Mouse (Mus musculus): Measurements from ENCODE around the gene Preb.

The Preb gene

DNA sequence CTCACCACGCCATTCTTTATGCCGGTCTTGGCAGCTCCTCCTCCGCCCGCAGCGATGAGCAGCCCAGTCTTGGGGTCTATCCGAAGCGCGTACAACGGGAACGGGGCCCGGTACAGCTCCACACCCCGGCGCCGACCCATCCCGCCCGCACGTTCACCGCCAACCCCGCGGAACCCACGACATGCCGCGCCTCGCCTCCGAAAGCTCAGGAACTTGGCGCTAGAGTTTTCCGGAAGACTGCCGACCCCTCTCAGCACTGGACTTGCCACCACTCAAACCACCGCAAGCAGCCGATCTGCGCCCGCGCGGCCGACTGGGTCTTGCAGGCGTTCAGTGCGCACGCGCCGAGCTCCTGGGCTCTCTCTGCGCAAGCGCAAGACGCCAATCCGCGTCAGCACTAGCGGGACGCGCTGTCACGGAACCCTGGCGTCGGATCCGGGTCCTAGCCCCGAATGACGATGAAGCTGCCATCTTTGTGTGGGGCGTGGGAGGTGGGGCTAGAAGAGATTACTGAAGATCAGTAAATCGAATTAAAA lies at the start of gene Preb:
Gene Preb, minus strand, starts transcription at position 396 of the 536 bp plus-strand sequence.
- peak; percentile 100 for DNase-seq (ENCODE audit: extremely low spot score, low spot score)

DNA sequence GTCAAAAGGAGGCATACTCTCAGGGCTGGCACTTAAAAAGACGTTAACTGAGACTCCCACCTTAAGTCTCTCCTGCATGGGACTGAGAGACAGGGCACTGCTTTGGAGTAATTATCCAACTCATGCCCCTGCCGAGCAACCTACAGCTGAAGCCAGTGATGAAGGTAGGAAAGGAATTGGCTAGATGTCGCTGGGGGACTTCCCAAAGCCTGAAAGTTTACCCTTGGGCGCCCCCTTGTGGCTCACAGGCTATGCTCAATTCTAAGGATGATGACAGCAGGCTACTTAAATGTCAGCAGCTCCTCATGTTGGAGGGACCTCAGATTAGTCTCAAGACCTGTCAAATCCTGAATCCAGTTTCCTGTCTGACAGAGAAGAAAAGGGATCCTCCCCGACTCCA lies 44.0 kb upstream of the Preb start:
- DNase-seq (ENCODE audit: extremely low spot score, low spot score): peak; percentile 92

DNA sequence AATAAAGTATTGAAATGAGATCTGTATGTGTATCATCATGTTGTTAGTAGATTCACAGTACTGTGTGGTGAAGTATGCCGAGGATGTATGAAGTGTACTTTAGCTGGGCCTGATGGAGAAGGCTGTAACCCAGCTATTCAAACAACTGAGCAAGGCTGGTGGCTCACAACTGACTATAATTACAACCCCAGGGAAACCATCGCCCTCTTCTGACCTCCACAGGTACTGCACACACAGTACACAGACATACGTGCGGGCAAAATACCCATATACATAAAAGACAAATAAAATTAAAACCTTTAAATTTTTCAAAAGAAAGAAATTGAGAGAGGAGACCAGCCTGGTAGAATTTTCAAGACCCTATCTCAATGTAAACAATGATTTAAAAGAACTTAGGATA lies 41.4 kb upstream of the Preb start:
- no peak for DNase-seq (ENCODE audit: extremely low spot score, low spot score)

DNA sequence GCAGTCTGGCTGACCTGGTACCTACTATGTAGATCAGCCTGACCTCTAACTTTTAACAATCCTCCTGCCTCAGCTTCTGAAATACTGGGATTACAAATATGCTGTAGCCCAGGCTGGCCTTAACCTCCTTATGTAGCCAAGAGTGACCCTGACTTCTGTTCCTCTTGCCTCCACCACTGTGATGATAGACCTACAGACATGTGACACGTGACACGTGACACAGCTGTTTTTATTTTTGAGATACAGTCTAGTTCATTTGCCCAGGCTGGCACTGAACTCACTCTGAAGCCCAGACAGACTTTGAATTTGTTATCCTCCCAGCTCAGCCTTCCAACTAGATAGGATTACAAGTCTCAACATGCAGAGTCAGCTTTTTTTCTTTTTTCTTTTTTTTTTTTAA lies 40.8 kb upstream of the Preb start:
- no peak for DNase-seq (ENCODE audit: extremely low spot score, low spot score)

DNA sequence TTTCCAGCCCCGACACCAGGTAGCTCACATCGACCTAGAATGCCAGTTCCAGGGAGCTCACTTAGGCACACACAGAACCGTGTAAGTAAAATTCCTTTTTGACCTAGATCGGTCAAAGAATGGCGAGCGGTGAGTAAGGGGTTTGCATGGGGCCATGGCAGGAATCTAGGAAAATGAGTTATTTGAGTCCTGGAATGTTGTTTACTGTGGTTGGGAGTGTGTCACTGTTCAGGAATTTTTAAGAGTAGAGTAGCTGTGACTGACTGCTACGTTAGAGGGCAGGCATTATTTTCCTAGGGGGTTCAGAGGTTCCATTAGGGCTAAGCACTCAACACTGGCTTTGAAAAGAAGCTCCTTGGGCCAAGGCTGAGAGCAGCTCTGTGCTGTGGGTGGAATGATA lies 40.0 kb upstream of the Preb start:
- no peak for DNase-seq (ENCODE audit: extremely low spot score, low spot score)

GRCm38 (mm10) chr5:30999324-30999723 lies 39.2 kb upstream of the Preb start:
- DNase-seq (ENCODE audit: extremely low spot score, low spot score): no peak

DNA sequence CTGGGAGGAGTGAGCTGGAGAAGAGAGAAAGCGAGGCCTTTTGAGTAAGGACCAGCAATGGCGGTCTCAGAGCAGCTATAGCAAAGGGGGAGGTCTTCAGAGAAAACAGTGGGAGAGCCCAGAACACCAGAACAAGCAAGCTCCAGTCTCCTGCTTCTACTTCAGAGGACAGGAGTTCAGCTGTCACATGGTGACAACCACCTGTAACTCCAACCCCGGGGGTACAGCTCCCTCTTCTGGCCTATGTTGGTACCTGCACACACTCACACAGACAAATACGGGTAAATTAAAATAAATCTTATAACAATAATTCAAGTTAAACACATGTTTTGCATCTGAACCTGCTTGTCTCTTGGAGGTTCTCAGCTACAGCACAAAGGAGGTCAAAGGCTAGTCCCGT lies 38.1 kb upstream of the Preb start:
- peak; percentile 59 for DNase-seq (ENCODE audit: extremely low spot score, low spot score)

GRCm38 (mm10) chr5:30994910-30995635 lies 34.9 kb upstream of the Preb start:
- no peak for DNase-seq (ENCODE audit: extremely low spot score, low spot score)

DNA sequence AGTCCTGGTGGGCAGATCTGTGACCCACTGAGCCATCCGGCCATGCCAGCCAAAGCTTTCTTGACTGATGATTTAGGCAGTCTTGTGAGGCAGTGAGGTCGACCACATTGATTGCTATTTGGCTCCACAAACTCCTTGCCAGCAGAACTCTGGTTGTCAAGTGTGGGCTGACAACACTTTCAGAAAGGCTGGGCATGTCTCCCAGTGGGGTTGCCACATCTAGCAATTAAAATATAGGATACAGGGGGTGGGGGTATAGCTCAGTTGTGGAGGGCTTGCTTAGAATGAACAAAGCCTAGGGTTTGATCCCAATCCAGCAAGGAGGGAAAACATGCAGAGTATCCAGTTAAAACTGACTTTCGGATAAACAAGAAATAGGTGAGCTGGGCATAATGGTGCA lies 33.9 kb upstream of the Preb start:
- no peak for DNase-seq (ENCODE audit: extremely low spot score, low spot score)

DNA sequence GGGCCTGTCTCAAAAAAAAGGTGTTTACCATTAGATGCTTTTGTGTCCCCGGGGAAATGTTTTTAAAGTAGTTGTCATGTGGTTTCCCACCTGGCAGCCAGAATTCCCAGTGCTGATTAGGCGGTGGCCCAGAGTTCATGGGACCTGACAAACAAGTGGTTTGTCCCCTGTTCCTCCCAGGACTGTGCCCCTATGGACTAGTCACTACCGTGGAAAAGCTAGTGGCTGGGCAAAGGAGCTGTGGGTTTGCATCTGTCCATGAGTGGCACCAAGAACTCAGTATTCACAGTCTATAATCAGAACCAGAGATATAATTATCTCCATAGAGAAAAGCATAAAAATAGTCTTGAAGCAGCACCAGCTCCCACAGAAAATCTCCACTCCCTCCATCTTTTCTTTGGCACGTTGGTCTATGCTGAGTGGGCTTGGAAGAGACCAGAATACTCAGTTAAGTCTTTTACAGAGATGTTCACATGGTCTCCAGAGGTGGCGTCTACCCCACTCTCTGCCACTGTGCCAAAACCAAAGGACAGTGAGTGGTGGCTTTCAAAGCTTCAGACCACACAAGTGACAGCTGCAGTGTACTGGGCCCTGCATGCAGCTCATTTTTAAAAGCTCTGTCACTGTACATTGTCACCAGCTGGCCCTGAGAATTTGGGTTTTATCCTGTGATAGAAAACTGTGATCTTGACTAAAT lies 33.0 kb upstream of the Preb start:
- no peak for DNase-seq (ENCODE audit: extremely low spot score, low spot score)

DNA sequence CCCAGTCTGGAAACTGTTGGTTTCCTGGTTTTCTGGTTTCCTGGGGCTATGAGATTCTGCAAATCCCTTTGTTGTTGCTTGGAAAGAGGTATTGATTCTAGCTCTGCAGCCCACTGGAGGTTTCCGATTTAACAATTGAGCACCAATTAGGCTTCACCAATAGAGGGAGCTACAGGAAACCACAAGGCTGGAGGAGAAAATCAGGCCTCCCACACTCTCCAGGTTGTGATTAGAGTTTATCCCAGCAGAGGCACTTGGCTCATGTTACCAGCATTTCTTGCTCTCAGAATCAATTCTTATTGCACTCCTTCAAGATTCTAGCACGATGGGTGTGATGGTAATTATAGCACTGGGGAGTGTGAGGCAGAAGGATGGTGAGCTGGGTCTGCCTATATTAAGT lies 22.2 kb upstream of the Preb start:
- no peak for DNase-seq (ENCODE audit: extremely low spot score, low spot score)

- DNase-seq (ENCODE audit: extremely low spot score, low spot score): no peak
Measured at GRCm38 (mm10) chr5:30974870-30975656, 14.9 kb upstream of the Preb start.

- no peak for DNase-seq (ENCODE audit: extremely low spot score, low spot score)
Measured at GRCm38 (mm10) chr5:30969440-30969839, 9.3 kb upstream of the Preb start.

DNA sequence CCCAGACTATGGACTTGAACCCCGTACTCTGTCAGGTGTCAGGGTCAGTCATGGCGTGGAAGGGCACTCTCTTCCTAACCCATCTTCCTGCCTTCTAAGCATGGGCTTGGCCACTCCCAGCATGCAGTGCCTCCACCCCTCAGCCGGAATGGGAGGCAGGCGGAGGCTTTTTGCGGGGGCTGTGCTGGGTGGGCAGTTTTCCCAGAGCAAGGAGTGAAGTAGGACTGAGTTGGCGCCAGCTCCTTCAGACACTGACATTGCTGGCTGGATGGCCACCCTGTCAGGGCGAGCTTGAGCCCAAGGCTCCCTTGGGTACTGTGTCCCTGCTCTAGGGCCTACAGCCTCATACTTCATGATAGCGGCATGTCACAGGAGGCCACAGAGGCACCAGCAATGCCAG lies 8.3 kb upstream of the Preb start, which contains the start of gene Tcf23:
Gene Tcf23, plus strand, starts transcription at position 247 of the 400 bp plus-strand sequence.
- no peak for DNase-seq (ENCODE audit: extremely low spot score, low spot score)

- no peak for DNase-seq (ENCODE audit: extremely low spot score, low spot score)
Measured at GRCm38 (mm10) chr5:30966189-30966588, 6.0 kb upstream of the Preb start.

DNA sequence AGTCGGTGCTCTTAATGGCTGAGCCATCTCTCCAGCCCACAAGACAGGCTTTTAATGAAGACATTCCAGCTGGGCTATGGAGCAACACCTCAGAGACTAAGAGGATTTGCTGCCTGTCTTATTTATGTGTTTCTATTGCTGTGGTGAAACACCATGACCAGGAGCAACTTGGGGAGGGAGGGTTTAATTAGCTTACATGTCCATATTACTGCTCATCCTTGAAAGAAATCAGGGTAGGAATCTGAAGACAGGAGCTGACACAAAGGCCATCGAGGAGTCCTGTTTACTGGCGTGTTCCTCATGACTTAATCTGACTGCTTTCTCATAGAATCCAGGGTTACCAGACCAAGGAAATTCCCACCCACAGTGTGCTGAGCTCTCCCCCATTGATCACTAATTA lies 3.8 kb upstream of the Preb start:
- DNase-seq (ENCODE audit: extremely low spot score, low spot score): no peak

DNA sequence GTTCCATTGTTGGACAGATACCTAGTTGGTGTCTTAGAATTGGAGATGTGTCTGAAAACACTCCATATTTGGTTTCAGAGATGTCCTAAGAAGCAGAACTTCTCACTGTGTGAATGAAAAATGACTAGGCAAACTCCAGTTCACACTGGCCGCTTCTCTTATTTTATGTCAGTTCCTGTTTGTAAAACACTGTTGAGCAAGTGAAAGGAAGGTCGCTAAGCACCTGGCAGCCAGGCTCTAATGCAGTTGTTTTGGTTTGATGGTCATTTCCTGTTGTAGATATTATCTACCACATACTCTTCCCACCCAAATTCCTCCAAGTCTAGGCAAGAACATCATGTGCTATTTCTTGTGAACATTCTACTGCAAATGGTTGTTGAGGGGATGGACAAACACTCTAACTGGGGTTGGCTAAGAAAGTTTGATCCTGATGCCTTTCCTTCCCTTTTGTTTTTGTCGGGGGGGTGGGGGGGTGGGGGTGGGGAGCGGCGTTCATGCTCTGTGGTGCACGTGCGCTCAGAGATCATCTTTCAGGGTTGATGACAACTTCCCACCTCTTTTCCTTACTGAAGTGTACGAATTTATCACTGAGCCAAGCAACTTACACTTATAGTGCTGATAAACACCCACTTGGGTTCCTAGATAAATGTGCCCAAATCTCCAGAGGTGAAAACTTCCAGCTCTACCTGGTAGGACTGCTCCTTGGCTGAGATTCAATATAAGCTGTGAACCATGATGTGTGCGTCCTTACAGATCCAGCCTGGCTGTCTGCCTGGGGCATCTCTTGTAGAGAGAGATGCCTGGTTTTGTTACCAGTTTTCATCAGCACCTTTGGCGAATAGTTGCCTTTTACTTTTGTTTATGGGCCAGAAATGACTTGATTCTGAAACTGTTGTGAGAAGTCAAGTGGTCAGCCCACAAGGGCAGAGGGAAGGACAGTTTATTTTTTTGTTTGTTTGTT lies 1.7 kb upstream of the Preb start:
- no peak for DNase-seq (ENCODE audit: extremely low spot score, low spot score)

DNA sequence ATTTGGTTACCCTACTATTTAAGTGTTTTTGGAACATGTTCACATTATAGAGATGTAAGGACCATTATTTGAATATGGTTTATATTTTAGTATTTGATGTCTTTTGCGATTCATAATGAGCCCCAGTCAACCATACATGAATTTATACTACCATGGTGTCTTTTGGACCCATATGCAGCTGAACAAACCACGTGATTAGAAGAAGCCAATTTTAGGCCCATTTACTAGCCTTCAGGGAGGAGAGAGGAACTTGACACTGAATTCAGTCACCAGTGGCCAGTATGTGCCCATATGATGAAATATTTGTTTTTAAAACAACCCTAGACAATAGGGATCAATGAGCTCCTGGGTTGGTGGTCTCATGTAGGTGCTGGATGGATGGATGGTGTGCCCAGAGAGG lies 653 bp upstream of the Preb start:
- DNase-seq (ENCODE audit: extremely low spot score, low spot score): no peak

DNA sequence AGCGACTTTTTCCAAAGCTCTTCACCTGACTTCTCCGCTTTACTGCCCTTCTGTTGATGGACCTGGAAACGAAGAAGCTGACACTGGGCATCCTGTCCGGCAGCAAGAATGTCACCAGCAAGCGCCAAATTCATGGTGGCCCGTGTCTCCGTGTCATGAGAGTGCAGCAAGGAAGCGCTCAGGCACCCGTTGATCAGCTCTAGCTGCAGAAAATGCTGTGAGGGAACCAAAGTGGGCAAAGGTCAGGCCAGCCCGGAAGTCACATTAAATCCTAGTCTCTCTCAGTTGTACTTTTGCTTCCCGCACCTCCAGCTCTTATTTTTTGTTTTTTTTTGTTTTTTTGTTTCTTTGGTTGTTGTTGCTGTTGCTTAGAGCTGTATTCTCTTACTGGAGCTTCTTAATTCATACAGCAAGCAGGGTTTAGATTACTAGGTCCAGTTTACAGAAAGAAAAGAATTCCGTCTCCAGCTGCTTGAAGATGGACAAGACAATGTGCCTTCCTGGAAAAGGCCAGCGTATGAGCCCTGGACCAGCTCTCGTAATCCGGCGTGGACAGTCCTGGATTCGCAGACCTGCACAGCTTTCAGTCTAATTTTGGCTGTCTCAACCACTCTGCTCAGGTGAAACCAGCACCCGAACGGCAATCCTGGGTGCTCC lies 835 bp downstream of the Preb start:
- no peak for DNase-seq (ENCODE audit: extremely low spot score, low spot score)

- DNase-seq (ENCODE audit: extremely low spot score, low spot score): no peak
Measured at GRCm38 (mm10) chr5:30957891-30958290, 2.3 kb downstream of the Preb start.
